Mouse (Mus musculus) kidney, adult 18-20 months (tissue): Measurements from ENCODE around the gene Stim2.

Experiments
- DNase-seq: peaks from one replicate; pipeline ENCODE4 v3.0.0; 2021

Gene Stim2

GRCm38 (mm10) chr5:53995316-53995715, 3.0 kb upstream of the Stim2 start:
- peak; percentile 87 for DNase-seq

DNA sequence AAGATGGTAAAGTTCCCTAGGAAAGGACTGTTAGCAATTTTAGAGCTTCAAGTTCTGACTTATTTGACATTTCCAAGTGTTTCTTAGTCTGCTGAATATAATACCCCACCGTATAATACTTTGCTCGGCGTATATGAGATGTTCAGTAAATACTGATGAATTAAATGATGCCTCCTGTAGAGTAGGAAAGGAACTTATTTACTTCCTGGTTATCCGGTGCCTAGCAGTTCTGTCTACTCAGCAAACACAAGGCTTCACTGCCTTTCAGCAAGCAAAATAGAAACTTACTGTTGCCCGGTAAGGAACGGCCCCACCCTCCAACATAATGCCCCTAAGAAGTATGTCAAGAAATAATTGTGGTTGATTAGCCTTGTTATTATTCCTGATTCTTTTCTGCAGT, 1.5 kb upstream of the Stim2 start:
- no peak for DNase-seq

- DNase-seq = peak; percentile 77
Observed at GRCm38 (mm10) chr5:53998743-53999460, 603 bp downstream of the Stim2 start.

GRCm38 (mm10) chr5:53999461-53999770, 1.1 kb downstream of the Stim2 start:
- DNase-seq = no peak

DNA sequence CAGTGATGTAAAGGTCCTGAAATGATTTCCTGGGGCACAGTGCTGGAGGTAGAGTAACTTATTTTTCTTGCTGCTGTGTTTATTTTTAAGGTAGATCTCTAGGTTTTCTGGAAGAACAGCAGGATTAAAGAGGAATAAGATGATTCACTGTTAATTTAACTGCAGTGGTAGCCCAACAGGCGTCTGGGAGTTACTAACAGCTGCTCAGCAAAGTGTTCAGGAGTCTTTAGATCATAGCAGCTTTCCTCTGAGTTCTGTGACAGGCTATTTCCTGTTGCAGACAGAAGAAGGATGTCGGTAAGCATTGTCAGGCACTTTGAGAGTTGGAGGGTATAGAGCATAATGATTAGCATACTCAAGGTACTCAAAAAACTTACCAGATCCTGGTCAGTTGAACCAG, 1.5 kb downstream of the Stim2 start:
- no peak for DNase-seq

DNA sequence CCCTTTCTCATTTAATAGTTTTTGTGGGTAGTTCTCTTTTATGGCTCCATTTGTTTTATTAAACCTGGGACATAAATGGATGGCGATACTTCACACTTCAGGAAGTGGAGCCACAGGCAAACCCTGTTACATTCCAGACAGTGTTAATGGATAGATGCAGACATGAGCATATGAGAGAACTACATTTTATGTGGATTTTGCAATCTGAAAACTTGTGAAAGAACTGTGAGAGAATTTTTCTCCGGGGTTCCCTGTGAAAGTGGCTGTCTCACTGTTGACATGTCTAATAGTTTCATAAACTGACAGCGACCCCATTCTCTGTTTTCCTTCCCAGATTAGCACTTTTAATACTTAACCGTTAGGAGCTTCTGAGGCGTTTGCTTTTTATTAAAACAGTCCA, 2.7 kb downstream of the Stim2 start:
- no peak for DNase-seq

DNA sequence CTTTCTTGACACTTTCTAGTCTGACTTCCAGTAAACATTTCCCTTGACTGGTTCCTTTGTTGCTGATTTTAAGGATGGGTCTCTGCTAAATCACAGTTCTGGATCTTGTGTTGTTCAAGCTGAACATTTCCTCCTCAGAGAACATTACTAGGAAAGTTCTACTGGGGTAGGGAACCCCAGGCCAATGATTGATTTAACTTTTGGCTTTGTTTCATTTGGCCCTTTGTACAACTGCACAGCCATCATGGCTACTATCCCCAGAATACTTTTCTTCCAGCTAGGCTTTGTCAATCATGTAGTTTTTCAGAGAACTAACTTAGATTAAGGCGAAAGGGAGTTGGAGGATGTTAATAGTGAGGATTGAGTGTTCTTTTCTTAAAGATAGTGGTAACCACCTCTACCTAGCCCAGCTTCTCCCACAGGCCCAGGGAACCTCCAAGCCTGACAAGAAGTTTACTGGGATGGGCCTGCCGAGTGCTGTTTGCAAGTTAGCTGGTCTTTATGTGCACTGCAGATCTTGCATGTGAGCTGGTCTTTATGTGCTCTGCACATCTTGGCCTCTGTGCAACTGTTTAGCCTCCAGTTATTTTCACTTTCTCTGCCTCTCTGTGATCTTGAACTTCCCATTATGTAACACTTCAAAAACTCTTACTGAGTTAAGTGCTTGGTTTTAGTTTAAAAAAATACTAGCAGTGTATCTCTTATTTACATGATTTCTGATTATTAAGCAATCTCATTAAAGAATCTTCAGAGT, 7.0 kb downstream of the Stim2 start:
- DNase-seq = no peak

GRCm38 (mm10) chr5:54005865-54006225, 7.5 kb downstream of the Stim2 start:
- DNase-seq = no peak

- no peak for DNase-seq
Observed at GRCm38 (mm10) chr5:54006845-54007244, 8.5 kb downstream of the Stim2 start.

DNA sequence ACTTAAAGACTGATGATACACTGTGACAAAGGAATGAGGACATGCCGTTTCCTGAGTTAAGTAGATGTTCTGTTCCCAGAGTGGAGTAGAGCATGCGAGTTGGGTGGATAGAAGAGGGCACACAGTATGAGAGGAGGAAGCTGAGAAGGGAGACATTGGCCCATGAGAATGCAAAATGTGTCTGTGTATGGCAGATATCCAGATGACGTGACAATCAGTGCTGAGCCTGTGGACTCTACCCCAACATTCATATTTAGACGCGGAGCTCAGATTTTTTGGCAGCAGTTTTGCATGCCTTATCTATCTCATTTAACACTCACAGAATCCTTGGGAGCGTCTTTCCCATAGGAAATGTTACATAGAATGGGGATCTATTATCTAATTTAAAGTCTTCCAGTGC, 9.3 kb downstream of the Stim2 start:
- no peak for DNase-seq

- no peak for DNase-seq
Observed at GRCm38 (mm10) chr5:54013271-54013670, 15.0 kb downstream of the Stim2 start.

DNA sequence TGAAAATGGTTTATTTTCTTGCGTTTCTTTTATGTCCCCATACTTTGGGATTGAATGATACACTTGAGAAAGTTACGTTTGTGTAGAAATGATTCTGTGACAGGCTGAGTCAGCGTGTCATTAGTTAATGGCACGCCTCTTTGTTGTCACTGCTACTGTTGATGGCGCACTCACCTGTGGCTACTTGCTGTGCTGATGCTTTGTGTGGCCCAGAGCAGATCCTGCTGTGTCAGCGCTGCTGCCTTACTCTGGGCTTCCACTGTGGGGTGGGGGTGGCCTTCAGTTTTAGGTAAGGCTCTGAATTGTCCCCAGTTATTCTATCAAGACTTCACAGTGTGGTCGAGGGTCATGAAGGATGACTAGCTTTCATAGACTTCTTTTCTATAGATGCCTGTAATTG, 18.8 kb downstream of the Stim2 start:
- DNase-seq = no peak

DNA sequence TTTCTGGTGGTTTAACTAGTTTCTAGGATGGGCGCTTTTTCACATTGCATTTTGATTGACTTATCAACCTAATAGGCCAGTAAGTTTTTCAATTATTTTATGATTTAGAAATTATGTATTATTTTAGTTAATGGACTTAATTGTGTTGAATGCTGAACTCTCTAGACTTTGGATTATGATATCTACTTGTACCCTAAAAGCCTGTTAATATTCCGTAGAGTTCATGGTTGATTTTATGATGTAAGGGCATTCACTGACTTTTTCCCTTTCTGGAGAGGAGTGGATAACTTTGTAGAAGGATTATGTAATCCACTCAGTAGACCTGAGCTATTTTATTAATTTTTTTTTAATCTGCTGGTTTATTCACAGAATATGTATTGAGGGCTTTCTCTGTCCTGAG, 20.6 kb downstream of the Stim2 start:
- no peak for DNase-seq

DNA sequence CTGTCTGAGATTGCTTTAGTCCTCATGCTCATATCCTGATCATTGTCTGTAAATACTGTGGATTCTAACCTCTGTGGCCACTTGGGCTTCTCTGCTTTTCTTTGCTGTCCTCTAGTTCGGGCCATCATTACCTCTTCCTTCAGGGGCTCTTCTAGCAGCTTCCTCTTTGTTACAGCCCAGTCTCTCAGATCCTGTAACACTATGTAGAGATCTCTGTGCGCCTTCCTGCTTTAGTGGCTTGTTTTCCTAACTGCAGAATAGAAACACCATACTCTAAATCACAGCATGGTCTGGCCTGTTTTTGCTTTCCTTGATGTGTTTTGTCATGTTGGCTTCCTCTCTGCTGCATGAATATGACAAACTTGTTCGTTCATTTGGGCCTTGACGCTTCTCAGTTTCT, 21.2 kb downstream of the Stim2 start:
- DNase-seq = no peak

DNA sequence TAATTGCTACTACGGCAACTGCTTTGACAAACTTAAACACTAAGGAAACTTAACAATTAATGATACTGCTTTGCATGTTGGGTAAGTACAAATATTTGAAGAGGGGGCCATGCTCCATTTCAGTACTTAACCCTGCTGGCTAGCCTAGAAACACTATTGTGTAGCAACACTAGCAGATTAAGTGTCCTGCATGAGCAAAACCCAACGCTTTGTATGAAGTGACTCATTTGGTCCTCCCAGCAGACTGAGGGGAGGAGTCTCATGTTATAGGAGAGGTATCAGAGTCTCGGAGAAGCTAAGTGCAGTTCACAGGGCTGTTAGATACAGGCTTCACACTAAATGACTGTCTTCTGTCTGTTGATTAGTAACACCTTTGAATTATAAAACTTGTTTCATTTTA, 26.3 kb downstream of the Stim2 start:
- DNase-seq = no peak

GRCm38 (mm10) chr5:54025630-54026029, 27.3 kb downstream of the Stim2 start:
- DNase-seq = no peak

GRCm38 (mm10) chr5:54033217-54033616, 34.9 kb downstream of the Stim2 start:
- DNase-seq = no peak

GRCm38 (mm10) chr5:54034680-54035079, 36.4 kb downstream of the Stim2 start:
- DNase-seq = no peak

DNA sequence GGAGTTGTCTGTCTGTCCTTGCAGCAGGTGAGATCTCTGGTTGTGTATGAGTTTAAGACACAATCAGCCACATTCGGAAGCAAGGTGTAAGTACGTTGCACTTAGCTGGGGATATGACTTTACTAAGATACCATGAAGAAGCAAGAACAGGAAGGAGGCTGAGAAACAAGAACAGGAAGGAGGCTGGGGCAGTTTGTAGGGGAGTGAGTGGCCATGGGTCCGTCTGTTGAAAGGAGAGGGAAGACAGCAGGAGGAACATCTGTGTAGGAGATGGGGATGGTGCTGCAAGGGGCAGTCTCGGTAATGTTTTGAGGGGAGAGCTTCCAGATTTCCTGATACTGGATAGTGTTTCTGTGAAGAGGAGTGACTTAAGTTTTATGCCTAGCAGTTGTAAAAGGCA, 40.3 kb downstream of the Stim2 start:
- no peak for DNase-seq

DNA sequence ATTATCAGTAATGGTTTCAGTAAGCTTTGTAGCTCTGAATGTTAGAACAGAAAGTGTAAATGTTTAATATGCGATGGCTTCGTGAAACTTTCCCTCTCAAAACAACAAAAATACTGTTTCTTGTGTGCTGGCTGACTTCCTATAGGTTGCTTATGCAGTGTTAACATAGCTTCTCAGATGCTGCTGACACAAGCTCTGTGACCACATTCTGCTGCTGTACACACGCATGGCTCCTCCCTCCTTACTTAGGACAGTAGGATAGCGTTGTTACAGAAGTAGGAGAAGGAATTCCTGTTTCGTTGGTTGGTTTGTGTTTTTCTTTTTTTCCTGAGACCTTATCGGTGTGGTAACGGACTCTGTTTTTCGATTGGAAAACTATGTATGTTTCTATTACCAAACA, 42.2 kb downstream of the Stim2 start:
- no peak for DNase-seq

GRCm38 (mm10) chr5:54042013-54042412, 43.7 kb downstream of the Stim2 start:
- DNase-seq = no peak

- no peak for DNase-seq
Observed at GRCm38 (mm10) chr5:54045523-54045922, 47.2 kb downstream of the Stim2 start.

DNA sequence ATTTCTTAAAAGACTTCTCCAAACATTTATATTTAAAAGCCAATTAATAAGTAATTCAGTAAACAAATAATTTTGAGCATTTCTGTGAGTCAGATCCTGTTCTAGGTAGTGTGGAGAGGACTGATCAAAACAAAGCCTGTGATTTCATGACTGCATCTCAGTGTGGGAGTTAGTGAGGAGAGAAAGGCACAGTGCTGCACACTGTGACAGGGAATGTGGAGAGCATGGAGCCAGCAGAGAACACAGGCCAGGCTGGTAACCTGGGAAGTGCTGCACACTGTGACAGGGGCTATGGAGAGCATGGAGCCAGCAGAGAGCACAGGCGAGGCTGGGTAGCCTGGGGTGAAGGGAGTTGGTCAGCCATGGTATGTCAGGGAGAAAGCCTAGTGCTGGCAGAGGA, 48.1 kb downstream of the Stim2 start:
- no peak for DNase-seq

DNA sequence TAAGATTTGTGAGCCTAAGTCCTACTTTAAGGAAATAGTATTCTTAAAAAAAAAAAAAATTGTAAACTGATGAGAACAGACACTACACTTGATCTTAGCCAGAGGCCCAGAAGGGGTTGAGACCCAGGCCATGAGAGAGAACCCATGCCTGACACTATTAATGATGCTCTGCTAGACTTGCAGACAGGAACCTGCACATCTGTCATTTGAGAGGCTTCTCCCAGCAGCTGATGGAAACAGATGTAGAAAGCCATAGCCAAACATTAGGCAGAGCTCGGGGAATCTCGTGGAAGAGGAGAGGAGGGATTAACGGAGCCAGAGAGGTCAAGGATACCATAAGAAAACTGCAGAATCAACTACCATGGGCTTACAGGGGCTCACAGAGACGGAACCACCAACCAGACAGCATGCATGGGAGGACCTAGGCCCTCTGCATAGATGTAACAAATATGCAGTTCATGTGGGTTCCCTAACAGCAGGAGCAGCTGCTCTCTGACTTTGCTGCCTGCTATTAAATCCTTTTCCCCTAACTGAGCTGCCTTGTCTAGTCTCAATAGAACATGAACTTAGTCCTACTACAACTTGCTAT, 50.9 kb downstream of the Stim2 start:
- no peak for DNase-seq

GRCm38 (mm10) chr5:54049940-54050339, 51.6 kb downstream of the Stim2 start:
- DNase-seq = no peak
